Mouse (Mus musculus) left cerebral cortex, postnatal 10 days (tissue): ENCODE data around the gene Stxbp3. TPM values are rescaled to one million over a fixed set of nuclear protein-coding genes. Genes with fewer than 3 reads are reported as not detected.

Source experiments
- DNase-seq, 2 experiments: peaks; one replicate each; pipeline ENCODE4 v3.0.0; 2021 to 2022; ENCODE audit warnings: low spot score in 2 of 2, mixed read lengths in 1 of 2; ENCODE audit errors: extremely low spot score in 1 of 2
- intact Hi-C: fragments of 180-260 bp; cut with DNase I; formaldehyde crosslinking; loops from one replicate; pipeline ENCODE4 v1.15.1; 2025
- total RNA-seq, 2 experiments: library from RNA; stranded (reverse); gene quantifications; 2 replicates each; pipeline ENCODE4 v1.2.3; 2021

The Stxbp3 gene
- total RNA-seq, 2 experiments from 2014 or later, result 14.1 to 15.2 TPM

GRCm38 (mm10) chr3:108781238-108781883 is 59.0 kb downstream of the Stxbp3 start:
- intact Hi-C loops, result no loop called here
- peak; percentile 17 to 50 for DNase-seq

- no peak for DNase-seq
- intact Hi-C loops, result no loop called here
Observed at GRCm38 (mm10) chr3:108778761-108779540, 61.4 kb downstream of the Stxbp3 start.

GRCm38 (mm10) chr3:108772811-108773210 is 67.5 kb downstream of the Stxbp3 start:
- no peak for DNase-seq
- intact Hi-C loops, result loop anchor here (5.0 kb wide), 2 partner anchors 51 to 71 kb away; partner anchors contain the start of gene Gpsm2

- intact Hi-C loops, result loop anchor here (5.0 kb wide), 2 partner anchors 50 to 70 kb away; partner anchors contain the start of gene Gpsm2
- no peak for DNase-seq
Observed at GRCm38 (mm10) chr3:108772211-108772610, 68.1 kb downstream of the Stxbp3 start.

- peak; percentile 54 to 72 for DNase-seq
- intact Hi-C loops, result loop anchor here (5.0 kb wide), 2 partner anchors 49 to 69 kb away; partner anchors contain the start of gene Gpsm2
Observed at GRCm38 (mm10) chr3:108770725-108771368, 69.5 kb downstream of the Stxbp3 start.

- intact Hi-C loops, result no loop called here
Observed at GRCm38 (mm10) chr3:108769547-108769946, 70.8 kb downstream of the Stxbp3 start.

GRCm38 (mm10) chr3:108767416-108767815 is 72.9 kb downstream of the Stxbp3 start:
- intact Hi-C loops, result no loop called here
- DNase-seq, result no peak

More at GRCm38 (mm10) chr3:108769547-108769946, 70.8 kb downstream of the Stxbp3 start:
- DNase-seq, result no peak

- no peak for DNase-seq
- intact Hi-C loops, result no loop called here
Observed at GRCm38 (mm10) chr3:108766943-108767342, 73.4 kb downstream of the Stxbp3 start.

- intact Hi-C loops, result no loop called here
- no peak for DNase-seq
Observed at GRCm38 (mm10) chr3:108765476-108765875, 74.8 kb downstream of the Stxbp3 start.

- intact Hi-C loops, result no loop called here
- DNase-seq, result peak in 1 of 2 experiments; percentile 86
Observed at GRCm38 (mm10) chr3:108764976-108765375, 75.3 kb downstream of the Stxbp3 start.

GRCm38 (mm10) chr3:108763691-108764090 is 76.6 kb downstream of the Stxbp3 start:
- intact Hi-C loops, result no loop called here
- no peak for DNase-seq

GRCm38 (mm10) chr3:108762597-108763111 is 77.7 kb downstream of the Stxbp3 start:
- intact Hi-C loops, result no loop called here
- DNase-seq, result peak in 1 of 2 experiments; percentile 48

- intact Hi-C loops, result no loop called here
- no peak for DNase-seq
Observed at GRCm38 (mm10) chr3:108759566-108760420, 80.5 kb downstream of the Stxbp3 start.

GRCm38 (mm10) chr3:108757570-108757969 is 82.8 kb downstream of the Stxbp3 start:
- DNase-seq, result no peak
- intact Hi-C loops, result no loop called here

GRCm38 (mm10) chr3:108756131-108756530 is 84.2 kb downstream of the Stxbp3 start:
- intact Hi-C loops, result no loop called here
- DNase-seq, result no peak

- DNase-seq, result no peak
- intact Hi-C loops, result no loop called here
Observed at GRCm38 (mm10) chr3:108755542-108755941, 84.8 kb downstream of the Stxbp3 start.

GRCm38 (mm10) chr3:108754541-108754940 is 85.8 kb downstream of the Stxbp3 start:
- DNase-seq, result no peak
- intact Hi-C loops, result no loop called here

GRCm38 (mm10) chr3:108751691-108752090 is 88.6 kb downstream of the Stxbp3 start:
- intact Hi-C loops, result no loop called here
- DNase-seq, result no peak
